Mouse (Mus musculus) hindbrain, embryonic 15.5 days (tissue): ENCODE measurements around the gene A830031A19Rik. TPM values are rescaled to one million over a fixed set of nuclear protein-coding genes. Genes with fewer than 3 reads are reported as not detected.

Experiments
- ATAC-seq: fragments of 200-750 bp; cut with Nextera tagmentation; 2 replicates; pipeline ENCODE4 v1.8.0; 2017; ENCODE audit warnings: low read depth, moderate number of reproducible peaks, moderate TSS enrichment; ENCODE audit not compliant: low FRiP score
- H3K27ac ChIP-seq: fragments of 300-500 bp; sonication (generic); replicated peaks from 2 replicates; pipeline ENCODE4 v1.5.1; 2015; ENCODE audit warnings: mild to moderate bottlenecking, inconsistent platforms
- H3K27me3 ChIP-seq: fragments of 300-500 bp; sonication (generic); 2 replicates; pipeline ENCODE4 v1.6.1; 2015; ENCODE audit warnings: control low read depth, inconsistent platforms
- H3K36me3 ChIP-seq: fragments of 300-500 bp; sonication (generic); 2 replicates; pipeline ENCODE4 v1.6.1; 2015; ENCODE audit warnings: control low read depth, inconsistent platforms
- H3K4me1 ChIP-seq: fragments of 300-500 bp; sonication (generic); replicated peaks from 2 replicates; pipeline ENCODE4 v1.6.1; 2015; ENCODE audit warnings: control low read depth, inconsistent platforms
- H3K4me2 ChIP-seq: fragments of 300-500 bp; sonication (generic); 2 replicates; pipeline ENCODE4 v1.6.1; 2015; ENCODE audit warnings: moderate library complexity, mild to moderate bottlenecking, inconsistent platforms
- H3K4me3 ChIP-seq: fragments of 300-500 bp; sonication (generic); 2 replicates; pipeline ENCODE4 v1.5.1; 2015; ENCODE audit warnings: mild to moderate bottlenecking, inconsistent platforms
- H3K9ac ChIP-seq: fragments of 300-500 bp; sonication (generic); 2 replicates; pipeline ENCODE4 v1.6.1; 2015; ENCODE audit warnings: inconsistent platforms
- H3K9me3 ChIP-seq: fragments of 300-500 bp; sonication (generic); 2 replicates; pipeline ENCODE4 v1.6.1; 2016; ENCODE audit warnings: control low read depth, inconsistent platforms
- WGBS: fragments of 180-500 bp; shearing (Covaris S2); methylation state at CpG from one replicate; pipeline ENCODE4 v1.1.7; 2015; 5-methylcytosine and 5-hydroxymethylcytosine counted together
- polyA plus RNA-seq: library from polyadenylated mRNA; unstranded; fragments of >200 nt; fragmentation: Nextera tagmentation; extraction: Ambion mirVana; gene quantifications from 2 replicates; pipeline ENCODE4 v1.2.1, GENCODE M21; 2015

The A830031A19Rik gene
- polyA plus RNA-seq, 1 experiment from 2014 or later, result not detected

- Histone ChIP-seq H3K4me1 (peaks cover 87% of the 10 kb centered on the region), H3K9me3 (no peaks in the 10 kb centered on the region), H3K27ac (peak overlapping the region; percentile 67; the same call in 1 of the 2 replicates), H3K4me3 (no peak overlapping the region), H3K9ac (0 out of 2 replicates have a peak overlapping the region, but pooled peaks have one; percentile 3), H3K4me2 (peak overlapping the region; percentile 48), H3K27me3 (no peaks in the 10 kb centered on the region), H3K36me3 (no peaks in the 10 kb centered on the region)
- ATAC-seq, result no peak
- 48% methylated on average over 5 of the region's 5 CpGs for WGBS
These were observed 19.2 kb upstream of the A830031A19Rik start for GRCm38 (mm10) chr11:24094086-24094487.

GRCm38 (mm10) chr11:24092618-24093017 lies 17.8 kb upstream of the A830031A19Rik start:
- H3K9ac ChIP-seq, result peak overlapping the region; percentile 8; the same call in 1 of the 2 replicates
- no peak overlapping the region for H3K4me3 ChIP-seq
- peaks cover 4% of the 10 kb centered on the region; the same call in 1 of the 2 replicates for H3K36me3 ChIP-seq
- H3K4me2 ChIP-seq, result peak overlapping the region; percentile 48
- no peaks in the 10 kb centered on the region for H3K27me3 ChIP-seq
- ATAC-seq, result no peak
- WGBS, result 61% methylated on average over 3 of the region's 3 CpGs
- H3K4me1 ChIP-seq, result peaks cover 88% of the 10 kb centered on the region
- H3K9me3 ChIP-seq, result no peaks in the 10 kb centered on the region
- peak overlapping the region; percentile 73 for H3K27ac ChIP-seq

- Histone ChIP-seq H3K4me3 (peak overlapping the region; percentile 13), H3K27ac (peak overlapping the region; percentile 58), H3K36me3 (peaks cover 7% of the 10 kb centered on the region; the same call in 1 of the 2 replicates), H3K27me3 (no peaks in the 10 kb centered on the region), H3K4me1 (peaks cover 83% of the 10 kb centered on the region), H3K9ac (peak overlapping the region; percentile 28), H3K4me2 (peak overlapping the region; percentile 48), H3K9me3 (no peaks in the 10 kb centered on the region)
- ATAC-seq, result 0 out of 2 replicates have a peak, but pooled peaks have one; percentile 21
- whole genome bisulfite sequencing, result 18% methylated on average over 15 of the region's 15 CpGs
These were observed 16.7 kb upstream of the A830031A19Rik start for GRCm38 (mm10) chr11:24091393-24092080.

GRCm38 (mm10) chr11:24090443-24090842 lies 15.6 kb upstream of the A830031A19Rik start:
- 59% methylated on average over 4 of the region's 4 CpGs for WGBS
- ATAC-seq, result no peak
- peak overlapping the region; percentile 42 for H3K9ac ChIP-seq
- H3K27ac ChIP-seq, result peak overlapping the region; percentile 64
- H3K9me3 ChIP-seq, result no peaks in the 10 kb centered on the region
- no peak overlapping the region for H3K4me3 ChIP-seq
- H3K36me3 ChIP-seq, result peaks cover 13% of the 10 kb centered on the region
- no peaks in the 10 kb centered on the region for H3K27me3 ChIP-seq
- H3K4me1 ChIP-seq, result peaks cover 84% of the 10 kb centered on the region
- H3K4me2 ChIP-seq, result peak overlapping the region; percentile 93

- Histone ChIP-seq H3K4me2 (peak overlapping the region; percentile 93), H3K27ac (peak overlapping the region; percentile 78), H3K9ac (0 out of 2 replicates have a peak overlapping the region, but pooled peaks have one; percentile 13), H3K4me3 (0 out of 2 replicates have a peak overlapping the region, but pooled peaks have one; percentile 3), H3K27me3 (no peaks in the 10 kb centered on the region), H3K9me3 (no peaks in the 10 kb centered on the region), H3K36me3 (peaks cover 13% of the 10 kb centered on the region), H3K4me1 (peaks cover 75% of the 10 kb centered on the region)
- WGBS, result 54% methylated on average over 4 of the region's 4 CpGs
- ATAC-seq, result no peak
These were observed 12.2 kb upstream of the A830031A19Rik start for GRCm38 (mm10) chr11:24087069-24087468.

- Histone ChIP-seq H3K4me2 (peak overlapping the region; percentile 93), H3K9me3 (no peaks in the 10 kb centered on the region), H3K9ac (peak overlapping the region; percentile 17), H3K36me3 (peaks cover 13% of the 10 kb centered on the region), H3K27me3 (no peaks in the 10 kb centered on the region), H3K4me3 (peak overlapping the region; percentile 3), H3K4me1 (peaks cover 68% of the 10 kb centered on the region), H3K27ac (peak overlapping the region; percentile 78)
- 48% methylated on average over 6 of the region's 6 CpGs for WGBS
- no peak for ATAC-seq
These were observed 11.1 kb upstream of the A830031A19Rik start for GRCm38 (mm10) chr11:24085986-24086385.

- peak overlapping the region; percentile 93 for H3K4me2 ChIP-seq
- no peaks in the 10 kb centered on the region for H3K27me3 ChIP-seq
- peak overlapping the region; percentile 81 for H3K27ac ChIP-seq
- H3K4me3 ChIP-seq, result peak overlapping the region; percentile 23
- no peaks in the 10 kb centered on the region for H3K9me3 ChIP-seq
- H3K36me3 ChIP-seq, result peaks cover 13% of the 10 kb centered on the region
- no peak for ATAC-seq
- H3K9ac ChIP-seq, result peak overlapping the region; percentile 41
- peaks cover 63% of the 10 kb centered on the region for H3K4me1 ChIP-seq
- 40% methylated on average over 4 of the region's 4 CpGs for WGBS
These were observed 9.7 kb upstream of the A830031A19Rik start for GRCm38 (mm10) chr11:24084590-24084989.

GRCm38 (mm10) chr11:24084077-24084476 lies 9.2 kb upstream of the A830031A19Rik start:
- WGBS, result 45% methylated on average over 3 of the region's 3 CpGs
- Histone ChIP-seq H3K9ac (peak overlapping the region; percentile 41), H3K4me2 (peak overlapping the region; percentile 93), H3K27ac (peak overlapping the region; percentile 81), H3K27me3 (no peaks in the 10 kb centered on the region), H3K4me3 (peak overlapping the region; percentile 76), H3K4me1 (peaks cover 59% of the 10 kb centered on the region), H3K36me3 (peaks cover 13% of the 10 kb centered on the region), H3K9me3 (no peaks in the 10 kb centered on the region)
- ATAC-seq, result no peak

- peak overlapping the region; percentile 22 for H3K9ac ChIP-seq
- H3K27me3 ChIP-seq, result no peaks in the 10 kb centered on the region
- H3K4me2 ChIP-seq, result peak overlapping the region; percentile 93
- no peaks in the 10 kb centered on the region for H3K9me3 ChIP-seq
- peak overlapping the region; percentile 76 for H3K4me3 ChIP-seq
- H3K27ac ChIP-seq, result peak overlapping the region; percentile 76
- WGBS, result 38% methylated on average over 7 of the region's 7 CpGs
- H3K36me3 ChIP-seq, result peaks cover 13% of the 10 kb centered on the region
- peaks cover 53% of the 10 kb centered on the region for H3K4me1 ChIP-seq
- no peak for ATAC-seq
These were observed 8.6 kb upstream of the A830031A19Rik start for GRCm38 (mm10) chr11:24083423-24083822.

- WGBS, result 27% methylated on average over 1 of the region's 1 CpGs
- no peak for ATAC-seq
- no peaks in the 10 kb centered on the region for H3K27me3 ChIP-seq
These were observed 8.2 kb upstream of the A830031A19Rik start for GRCm38 (mm10) chr11:24083076-24083405.

GRCm38 (mm10) chr11:24082385-24083075 lies 7.7 kb upstream of the A830031A19Rik start:
- Histone ChIP-seq H3K36me3 (peaks cover 9% of the 10 kb centered on the region), H3K4me1 (peaks cover 44% of the 10 kb centered on the region), H3K9me3 (no peaks in the 10 kb centered on the region), H3K27me3 (no peaks in the 10 kb centered on the region), H3K4me2 (peak overlapping the region; percentile 93), H3K9ac (peak overlapping the region; percentile 86), H3K27ac (peak overlapping the region; percentile 96), H3K4me3 (peak overlapping the region; percentile 76)
- 15% methylated on average over 10 of the region's 11 CpGs for WGBS
- ATAC-seq, result no peak

More at GRCm38 (mm10) chr11:24083076-24083405, 8.2 kb upstream of the A830031A19Rik start:
- Histone ChIP-seq H3K4me3 (peak overlapping the region; percentile 76), H3K4me2 (peak overlapping the region; percentile 93), H3K4me1 (peaks cover 49% of the 10 kb centered on the region), H3K9ac (peak overlapping the region; percentile 22), H3K9me3 (no peaks in the 10 kb centered on the region), H3K36me3 (peaks cover 13% of the 10 kb centered on the region), H3K27ac (peak overlapping the region; percentile 76)
